Mouse (Mus musculus) intestine, postnatal 0 days (tissue): ENCODE measurements around the gene Crtac1. TPM values are rescaled to one million over a fixed set of nuclear protein-coding genes. Genes with fewer than 3 reads are reported as not detected.

Experiments
- ATAC-seq: fragments of 200-750 bp; cut with Nextera tagmentation; 2 replicates; pipeline ENCODE4 v1.8.0; 2017; ENCODE audit warnings: mild to moderate bottlenecking, moderate TSS enrichment, moderate library complexity
- H3K27ac ChIP-seq: fragments of 300-500 bp; sonication (generic); 2 replicates; pipeline ENCODE4 v1.5.1; 2014; ENCODE audit warnings: mild to moderate bottlenecking, low read depth, low read length, moderate library complexity
- H3K27me3 ChIP-seq: fragments of 300-500 bp; sonication (generic); replicated peaks from 2 replicates; pipeline ENCODE4 v1.6.1; 2014; ENCODE audit warnings: low read length, mixed read lengths; ENCODE audit not compliant: control insufficient read depth, insufficient read depth
- H3K36me3 ChIP-seq: fragments of 300-500 bp; sonication (generic); 2 replicates; pipeline ENCODE4 v1.6.1; 2014; ENCODE audit warnings: mild to moderate bottlenecking, moderate library complexity; ENCODE audit not compliant: control insufficient read depth, insufficient read depth
- H3K4me1 ChIP-seq: fragments of 300-500 bp; sonication (generic); replicated peaks from 2 replicates; pipeline ENCODE4 v1.6.1; 2014; ENCODE audit warnings: antibody characterized with exemption, low read length, mixed read lengths; ENCODE audit not compliant: control insufficient read depth, insufficient read depth
- H3K4me2 ChIP-seq: fragments of 300-500 bp; sonication (generic); replicated peaks from 2 replicates; pipeline ENCODE4 v1.6.1; 2014; ENCODE audit warnings: low read depth, mild to moderate bottlenecking, moderate library complexity
- H3K4me3 ChIP-seq: fragments of 300-500 bp; sonication (generic); 2 replicates; pipeline ENCODE4 v1.5.1; 2014; ENCODE audit warnings: low read depth, low read length
- H3K9ac ChIP-seq: fragments of 300-500 bp; sonication (generic); 2 replicates; pipeline ENCODE4 v1.6.1; 2014; ENCODE audit warnings: mild to moderate bottlenecking, low read depth, low read length
- H3K9me3 ChIP-seq: fragments of 300-500 bp; sonication (generic); 2 replicates; pipeline ENCODE4 v1.6.1; 2016; ENCODE audit warnings: mixed run types; ENCODE audit not compliant: control insufficient read depth
- CTCF ChIP-seq: sonication (generic); IDR thresholded peaks from 2 replicates; pipeline ENCODE4 v1.5.1; 2016; ENCODE audit warnings: low read depth, mild to moderate bottlenecking, control low read depth, antibody characterized with exemption, moderate library complexity
- WGBS: fragments of 180-500 bp; shearing (Covaris S2); extraction: QIAGEN DNeasy Blood & Tissue Kit; methylation state at CpG from one replicate; pipeline ENCODE4 v1.1.7; 2014; 5-methylcytosine and 5-hydroxymethylcytosine counted together
- polyA plus RNA-seq: library from polyadenylated mRNA; unstranded; fragments of >200 nt; fragmentation: Nextera tagmentation; extraction: Ambion mirVana; gene quantifications from 2 replicates; pipeline ENCODE4 v1.2.1, GENCODE M21; 2015

Gene Crtac1
- polyA plus RNA-seq, result 4.2 and 4.3 TPM in 2 replicates

- H3K27me3 ChIP-seq, result peaks cover 52% of the 10 kb centered on the region
- 0 out of 2 replicates have a peak within 1 kb of the TSS, but pooled peaks have one; percentile 17 for H3K9ac ChIP-seq
- peak within 1 kb of the TSS; percentile 54 for H3K4me3 ChIP-seq
- H3K4me2 ChIP-seq, result peak within 1 kb of the TSS; percentile 77
- H3K36me3 ChIP-seq, result no peaks in the 10 kb centered on the region
- H3K4me1 ChIP-seq, result no peaks in the 10 kb centered on the region
- peak; percentile 65 for TF ChIP-seq CTCF
- H3K27ac ChIP-seq, result no peak within 1 kb of the TSS
- no peaks in the 10 kb centered on the region for H3K9me3 ChIP-seq
- ATAC-seq, result peak; percentile 65
- 1% methylated on average over 55 of the region's 88 CpGs for WGBS
Measured at GRCm38 (mm10) chr19:42431485-42432190, at the start of gene Crtac1. Gene Crtac1, minus strand, starts transcription at chr19:42431783.

GRCm38 (mm10) chr19:42478303-42478702, 46.7 kb upstream of the Crtac1 start:
- 54% methylated on average over 12 of the region's 12 CpGs for WGBS
- no peaks in the 10 kb centered on the region for H3K9me3 ChIP-seq
- no peak overlapping the region for H3K4me2 ChIP-seq
- no peak for TF ChIP-seq CTCF
- H3K27me3 ChIP-seq, result 0 out of 2 replicates have a peak, but pooled peaks cover 7% of the 10 kb centered on the region
- no peak overlapping the region for H3K9ac ChIP-seq
- H3K27ac ChIP-seq, result no peak overlapping the region
- no peaks in the 10 kb centered on the region for H3K4me1 ChIP-seq
- no peak for ATAC-seq
- no peaks in the 10 kb centered on the region for H3K36me3 ChIP-seq
- H3K4me3 ChIP-seq, result no peak overlapping the region

GRCm38 (mm10) chr19:42477769-42478168, 46.2 kb upstream of the Crtac1 start:
- no peaks in the 10 kb centered on the region for H3K4me1 ChIP-seq
- no peaks in the 10 kb centered on the region for H3K36me3 ChIP-seq
- H3K4me2 ChIP-seq, result no peak overlapping the region
- 80% methylated on average over 5 of the region's 5 CpGs for WGBS
- 0 out of 2 replicates have a peak, but pooled peaks cover 7% of the 10 kb centered on the region for H3K27me3 ChIP-seq
- H3K9ac ChIP-seq, result no peak overlapping the region
- H3K9me3 ChIP-seq, result no peaks in the 10 kb centered on the region
- no peak for TF ChIP-seq CTCF
- no peak for ATAC-seq
- H3K4me3 ChIP-seq, result no peak overlapping the region
- no peak overlapping the region for H3K27ac ChIP-seq

GRCm38 (mm10) chr19:42472831-42473230, 41.2 kb upstream of the Crtac1 start:
- H3K4me3 ChIP-seq, result no peak overlapping the region
- ATAC-seq, result no peak
- no peaks in the 10 kb centered on the region for H3K4me1 ChIP-seq
- no peak overlapping the region for H3K4me2 ChIP-seq
- H3K9me3 ChIP-seq, result no peaks in the 10 kb centered on the region
- H3K36me3 ChIP-seq, result no peaks in the 10 kb centered on the region
- 24% methylated on average over 11 of the region's 11 CpGs for whole genome bisulfite sequencing
- 0 out of 2 replicates have a peak, but pooled peaks cover 4% of the 10 kb centered on the region for H3K27me3 ChIP-seq
- H3K9ac ChIP-seq, result no peak overlapping the region
- H3K27ac ChIP-seq, result no peak overlapping the region
- no peak for TF ChIP-seq CTCF

DNA sequence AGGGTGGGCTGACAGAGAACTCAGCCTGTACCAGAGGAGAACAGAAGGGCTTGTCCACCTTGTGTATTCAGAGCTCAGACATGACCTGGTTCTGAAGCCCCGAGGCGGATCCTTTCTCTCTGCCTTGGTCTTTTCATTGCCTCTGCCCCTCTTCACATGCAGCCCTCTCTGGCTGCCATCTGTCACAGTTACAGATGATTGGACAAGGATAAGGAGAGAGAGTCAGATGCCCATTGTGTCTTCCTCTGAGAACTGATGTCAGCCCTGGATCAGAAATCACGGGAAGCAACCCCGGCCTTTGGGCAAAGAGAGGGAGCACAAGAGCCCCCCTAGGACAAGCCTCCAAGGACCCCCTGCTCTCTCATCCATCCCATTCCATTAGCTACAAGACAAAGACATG, 40.0 kb upstream of the Crtac1 start:
- H3K9me3 ChIP-seq, result no peaks in the 10 kb centered on the region
- H3K4me3 ChIP-seq, result no peak overlapping the region
- no peaks in the 10 kb centered on the region for H3K27me3 ChIP-seq
- WGBS, result 94% methylated on average over 4 of the region's 4 CpGs
- no peaks in the 10 kb centered on the region for H3K36me3 ChIP-seq
- TF ChIP-seq CTCF, result no peak
- H3K9ac ChIP-seq, result no peak overlapping the region
- H3K27ac ChIP-seq, result no peak overlapping the region
- no peaks in the 10 kb centered on the region for H3K4me1 ChIP-seq
- no peak for ATAC-seq
- no peak overlapping the region for H3K4me2 ChIP-seq

- WGBS, result 43% methylated on average over 6 of the region's 6 CpGs
- Histone ChIP-seq H3K4me1 (no peaks in the 10 kb centered on the region), H3K27ac (no peak overlapping the region), H3K4me2 (no peak overlapping the region), H3K36me3 (no peaks in the 10 kb centered on the region), H3K9ac (no peak overlapping the region), H3K9me3 (no peaks in the 10 kb centered on the region), H3K27me3 (no peaks in the 10 kb centered on the region), H3K4me3 (no peak overlapping the region)
- ATAC-seq, result no peak
- TF ChIP-seq CTCF, result no peak
Measured at GRCm38 (mm10) chr19:42461851-42462250, 30.3 kb upstream of the Crtac1 start.
